Mouse (Mus musculus) thymus, adult 2 months (tissue): ENCODE measurements around the gene Plch2. TPM values are rescaled to one million over a fixed set of nuclear protein-coding genes. Genes with fewer than 3 reads are reported as not detected.

Source experiments
- DNase-seq: peaks from one replicate; pipeline ENCODE4 v3.0.0; 2021
- H3K27ac ChIP-seq: fragments of 200-500 bp; 2 replicates; pipeline ENCODE4 v1.5.1; 2012; ENCODE audit warnings: low read length, control low read depth; ENCODE audit not compliant: control insufficient read depth, insufficient read depth
- H3K27me3 ChIP-seq: fragments of 200-500 bp; 2 replicates; pipeline ENCODE4 v1.6.1; 2012; ENCODE audit warnings: mild to moderate bottlenecking, low read length, moderate library complexity, mixed read lengths; ENCODE audit not compliant: control insufficient read depth, insufficient read depth
- H3K36me3 ChIP-seq: fragments of 200-500 bp; 2 replicates; pipeline ENCODE4 v1.6.1; 2012; ENCODE audit warnings: mild to moderate bottlenecking, low read length, moderate library complexity; ENCODE audit not compliant: control insufficient read depth, insufficient read depth
- H3K4me1 ChIP-seq: fragments of 200-500 bp; replicated peaks from 2 replicates; pipeline ENCODE4 v1.6.1; 2012; ENCODE audit warnings: low read length; ENCODE audit not compliant: control insufficient read depth, insufficient read depth
- H3K4me3 ChIP-seq: fragments of 200-500 bp; 2 replicates; pipeline ENCODE4 v1.5.1; 2012; ENCODE audit warnings: mild to moderate bottlenecking, low read length, control low read depth, moderate library complexity; ENCODE audit not compliant: control insufficient read depth, insufficient read depth
- CTCF ChIP-seq: fragments of 200-500 bp; IDR thresholded peaks from 2 replicates; pipeline ENCODE4 v1.5.1; 2012; ENCODE audit warnings: mild to moderate bottlenecking, control low read depth, low read length, moderate library complexity, borderline replicate concordance; ENCODE audit not compliant: control insufficient read depth, poor library complexity, insufficient read depth; ENCODE audit errors: extremely low read depth
- POLR2A ChIP-seq: fragments of 200-500 bp; IDR thresholded peaks from 2 replicates; pipeline ENCODE4 v1.6.1; 2012; ENCODE audit warnings: mild to moderate bottlenecking, low read length, control low read depth, moderate library complexity; ENCODE audit not compliant: control insufficient read depth, poor library complexity, insufficient read depth; ENCODE audit errors: extremely low read depth
- WGBS: fragments of 180-500 bp; shearing (Covaris S2); methylation state at CpG from one replicate; pipeline ENCODE4 v1.1.7; 2018; 5-methylcytosine and 5-hydroxymethylcytosine counted together
- polyA plus RNA-seq: library from polyadenylated mRNA; depleted of rRNA; stranded (reverse); fragments of >200 nt; gene quantifications from 2 replicates; pipeline ENCODE4 v1.2.3, GENCODE M21; 2012

The Plch2 gene
- polyA plus RNA-seq, 1 experiment = 10.0 TPM

DNA sequence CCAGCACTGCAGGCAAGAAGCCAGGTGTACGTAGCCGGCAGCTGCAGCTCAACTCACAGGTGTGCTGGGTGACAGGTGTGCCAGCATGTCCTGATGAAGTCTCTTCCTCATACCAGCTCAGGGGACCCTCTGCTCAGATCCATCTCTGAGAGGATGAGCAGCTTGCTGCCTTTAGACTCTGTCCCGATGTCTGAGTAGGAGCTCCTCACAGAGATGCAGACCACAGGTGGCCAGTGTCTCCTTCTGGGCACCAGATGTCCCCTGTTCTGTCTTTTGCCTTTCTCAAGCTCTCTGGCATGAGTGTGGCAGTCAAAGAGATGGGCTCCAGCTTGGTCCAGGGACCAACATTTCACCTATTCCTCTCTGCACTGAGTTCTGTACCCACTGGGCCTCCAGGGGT lies 48.9 kb downstream of the Plch2 start:
- DNase-seq = no peak
- WGBS = 88% methylated on average over 3 of the region's 3 CpGs
- no peaks in the 10 kb centered on the region for H3K27me3 ChIP-seq

DNA sequence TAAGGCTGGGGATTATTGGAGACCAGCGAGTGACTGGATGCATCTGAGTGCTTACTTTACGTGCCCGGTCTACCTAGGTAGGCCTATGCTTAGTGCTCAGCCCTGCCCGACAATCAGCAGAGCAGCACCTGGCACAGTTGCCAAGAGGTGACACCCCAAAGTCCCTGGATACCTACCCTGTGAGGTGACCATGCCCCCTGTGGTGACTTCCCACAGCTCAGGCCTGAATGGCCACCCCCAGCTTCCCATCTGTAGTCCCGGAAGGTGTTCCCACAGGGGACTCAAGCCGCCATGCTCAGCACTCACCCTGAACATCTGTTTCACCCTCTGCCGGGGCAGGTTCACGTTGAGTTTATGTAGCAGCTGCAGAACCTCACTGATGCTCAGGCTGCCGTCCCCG lies 50.3 kb downstream of the Plch2 start:
- TF ChIP-seq POLR2A (no peak), CTCF (no peak)
- Histone ChIP-seq H3K4me1 (no peaks in the 10 kb centered on the region), H3K27me3 (no peaks in the 10 kb centered on the region), H3K27ac (no peak overlapping the region), H3K36me3 (no peaks in the 10 kb centered on the region), H3K4me3 (no peak overlapping the region)
- WGBS = 91% methylated on average over 10 of the region's 10 CpGs
- no peak for DNase-seq

More for the DNA sequence above, 48.9 kb downstream of the Plch2 start:
- Histone ChIP-seq H3K27ac (no peak overlapping the region), H3K4me1 (no peaks in the 10 kb centered on the region), H3K4me3 (no peak overlapping the region), H3K36me3 (no peaks in the 10 kb centered on the region)
- TF ChIP-seq CTCF = no peak
- no peak for TF ChIP-seq POLR2A

DNA sequence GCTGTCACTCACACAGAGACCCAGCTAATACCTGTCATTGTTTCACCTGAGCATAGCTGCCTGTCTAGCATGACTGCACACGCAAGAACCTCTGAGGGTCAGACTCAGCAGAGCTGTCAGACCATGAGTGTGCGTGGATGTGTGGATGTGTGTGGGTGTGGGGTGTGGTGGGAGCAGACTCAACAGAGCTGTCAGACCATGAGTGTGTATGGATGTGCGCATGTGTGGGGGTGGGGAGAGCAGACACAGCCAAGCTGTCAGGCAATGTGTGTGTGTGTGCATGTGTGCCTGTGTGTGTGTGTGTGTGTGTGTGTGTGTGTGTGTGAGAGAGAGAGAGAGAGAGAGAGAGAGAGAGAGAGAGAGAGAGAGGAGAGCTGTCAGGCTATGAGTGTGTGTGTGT lies 51.3 kb downstream of the Plch2 start:
- 97% methylated on average over 3 of the region's 3 CpGs for WGBS
- Histone ChIP-seq H3K27ac (no peak overlapping the region), H3K36me3 (no peaks in the 10 kb centered on the region), H3K4me1 (no peaks in the 10 kb centered on the region), H3K27me3 (no peaks in the 10 kb centered on the region), H3K4me3 (no peak overlapping the region)
- TF ChIP-seq CTCF (no peak), POLR2A (no peak)
- no peak for DNase-seq

DNA sequence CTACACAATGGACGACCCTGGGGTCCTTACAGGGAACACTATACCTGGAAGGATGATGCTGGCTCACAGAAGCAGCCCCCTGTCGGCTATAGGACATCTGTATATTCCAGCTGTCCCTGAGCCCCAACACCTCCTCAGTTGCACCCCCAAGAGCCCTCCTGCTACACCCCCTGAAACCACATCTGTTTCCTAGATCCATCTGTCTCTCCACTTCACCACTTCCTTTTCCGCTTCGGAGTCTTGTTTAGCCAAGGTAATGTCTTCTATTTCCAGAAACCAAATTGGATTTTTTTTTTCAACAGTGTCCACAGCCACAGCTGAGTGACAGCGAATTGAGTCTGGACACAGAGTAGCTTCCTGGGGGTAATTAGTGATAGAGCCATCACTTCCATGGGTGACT lies 57.2 kb downstream of the Plch2 start:
- TF ChIP-seq POLR2A = no peak
- TF ChIP-seq CTCF = no peak
- no peak for DNase-seq
- Histone ChIP-seq H3K36me3 (no peaks in the 10 kb centered on the region), H3K4me3 (no peak overlapping the region), H3K27me3 (no peaks in the 10 kb centered on the region), H3K27ac (no peak overlapping the region), H3K4me1 (0 out of 2 replicates have a peak, but pooled peaks cover 3% of the 10 kb centered on the region)
- 32% methylated on average over 5 of the region's 5 CpGs for WGBS

DNA sequence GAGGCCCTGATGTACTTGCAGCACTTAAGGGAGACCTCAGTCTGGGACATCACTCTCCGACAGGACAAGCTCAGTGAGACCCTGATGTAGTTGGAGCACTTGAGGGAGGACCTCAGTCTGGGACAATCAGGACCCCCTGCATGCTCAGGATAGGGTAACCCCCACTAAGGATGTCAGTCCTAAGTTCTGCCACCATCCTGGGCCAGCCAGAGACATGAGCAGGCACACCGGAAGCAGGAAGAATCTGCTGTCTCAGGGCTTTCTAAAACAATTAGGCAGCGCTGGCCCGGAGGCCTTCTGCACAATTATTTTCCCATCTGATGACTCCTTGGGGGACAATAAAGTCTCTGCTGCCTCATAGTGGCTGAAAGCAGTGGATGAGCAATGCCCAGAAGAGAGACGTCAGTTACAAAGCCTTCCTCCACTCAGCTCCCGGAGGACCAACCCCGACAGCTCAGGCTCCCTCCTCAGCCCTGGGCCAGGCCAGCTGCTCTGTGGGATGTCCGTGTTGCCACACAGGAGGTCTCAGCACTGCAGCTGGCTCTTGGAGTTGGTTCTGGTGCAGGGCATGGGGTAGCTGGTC lies 59.9 kb downstream of the Plch2 start:
- Histone ChIP-seq H3K27me3 (no peaks in the 10 kb centered on the region), H3K27ac (no peak overlapping the region), H3K36me3 (no peaks in the 10 kb centered on the region), H3K4me1 (0 out of 2 replicates have a peak, but pooled peaks cover 3% of the 10 kb centered on the region), H3K4me3 (no peak overlapping the region)
- no peak for DNase-seq
- TF ChIP-seq CTCF (no peak), POLR2A (no peak)
- 93% methylated on average over 8 of the region's 8 CpGs for WGBS

DNA sequence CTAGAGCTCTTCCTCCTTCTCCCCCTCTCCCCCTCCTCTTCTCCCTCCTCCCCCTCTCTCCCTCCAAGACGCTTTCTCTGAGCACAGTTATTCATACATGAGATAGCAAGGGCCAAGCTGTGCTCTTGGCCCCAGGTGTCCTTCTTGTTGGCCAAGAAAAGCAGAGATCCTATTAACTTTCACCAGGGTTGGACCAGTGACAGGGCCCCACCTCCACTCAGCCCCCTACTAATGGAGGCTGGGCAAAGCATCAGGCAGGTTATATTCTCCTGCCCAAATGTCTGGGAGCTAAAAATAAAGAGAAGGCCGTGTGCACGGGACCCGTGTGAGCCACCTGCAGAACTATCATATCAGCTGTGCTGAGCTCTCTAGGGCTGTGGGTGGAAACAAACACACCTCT lies 61.7 kb downstream of the Plch2 start:
- H3K27ac ChIP-seq = no peak overlapping the region
- H3K36me3 ChIP-seq = no peaks in the 10 kb centered on the region
- H3K4me3 ChIP-seq = no peak overlapping the region
- no peaks in the 10 kb centered on the region for H3K27me3 ChIP-seq
- DNase-seq = no peak
- WGBS = 75% methylated on average over 4 of the region's 4 CpGs
- H3K4me1 ChIP-seq = 0 out of 2 replicates have a peak, but pooled peaks cover 3% of the 10 kb centered on the region
- TF ChIP-seq CTCF (no peak), POLR2A (no peak)

DNA sequence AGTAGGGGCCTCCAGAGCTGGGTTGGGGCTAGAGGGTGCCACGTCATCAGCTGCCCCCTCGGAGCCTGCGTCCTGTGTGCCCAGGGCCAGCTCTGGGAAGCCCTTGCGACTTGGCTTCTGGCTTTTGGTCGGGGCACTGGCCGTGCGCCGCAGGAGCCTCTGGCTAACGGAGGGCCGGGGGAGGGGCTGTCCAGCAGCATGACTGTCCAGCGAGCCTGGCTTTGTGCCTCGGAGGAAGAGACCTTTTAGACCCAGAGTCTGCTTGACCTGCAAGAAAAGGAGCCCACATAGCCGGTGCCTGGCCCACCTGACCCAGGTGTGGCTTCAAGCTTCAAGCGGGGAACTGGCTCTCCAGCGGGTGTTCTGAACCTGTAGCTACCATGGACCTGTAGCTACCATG lies 69.8 kb downstream of the Plch2 start:
- no peak for TF ChIP-seq CTCF
- TF ChIP-seq POLR2A = no peak
- WGBS = 93% methylated on average over 15 of the region's 15 CpGs
- H3K4me3 ChIP-seq = no peak overlapping the region
- no peak for DNase-seq
- no peaks in the 10 kb centered on the region for H3K27me3 ChIP-seq
- H3K4me1 ChIP-seq = no peaks in the 10 kb centered on the region; the same call in 1 of the 2 replicates
- H3K36me3 ChIP-seq = no peaks in the 10 kb centered on the region
- H3K27ac ChIP-seq = no peak overlapping the region
